Mouse (Mus musculus) gastrocnemius, adult 8-10 months (tissue): ENCODE results near the gene Tbcb. TPM values are rescaled to one million over a fixed set of nuclear protein-coding genes. Genes with fewer than 3 reads are reported as not detected.
"Not testable (repeated sequence)": the region's sequence is repeated elsewhere in the genome, so short reads cannot be mapped to it uniquely, and the experiment has no call there.

Experiments used
- DNase-seq, 2 experiments: peaks; one replicate each; pipeline ENCODE4 v3.0.0; 2022; ENCODE audit warnings: low spot score in 2 of 2
- total RNA-seq, 4 experiments: library from RNA; stranded (reverse); gene quantifications; 2 replicates each; pipeline ENCODE4 v1.2.4; 2022

Gene Tbcb
- total RNA-seq: 10 to 100 TPM; 26.8 to 38.6 (median 31.1) TPM

DNA sequence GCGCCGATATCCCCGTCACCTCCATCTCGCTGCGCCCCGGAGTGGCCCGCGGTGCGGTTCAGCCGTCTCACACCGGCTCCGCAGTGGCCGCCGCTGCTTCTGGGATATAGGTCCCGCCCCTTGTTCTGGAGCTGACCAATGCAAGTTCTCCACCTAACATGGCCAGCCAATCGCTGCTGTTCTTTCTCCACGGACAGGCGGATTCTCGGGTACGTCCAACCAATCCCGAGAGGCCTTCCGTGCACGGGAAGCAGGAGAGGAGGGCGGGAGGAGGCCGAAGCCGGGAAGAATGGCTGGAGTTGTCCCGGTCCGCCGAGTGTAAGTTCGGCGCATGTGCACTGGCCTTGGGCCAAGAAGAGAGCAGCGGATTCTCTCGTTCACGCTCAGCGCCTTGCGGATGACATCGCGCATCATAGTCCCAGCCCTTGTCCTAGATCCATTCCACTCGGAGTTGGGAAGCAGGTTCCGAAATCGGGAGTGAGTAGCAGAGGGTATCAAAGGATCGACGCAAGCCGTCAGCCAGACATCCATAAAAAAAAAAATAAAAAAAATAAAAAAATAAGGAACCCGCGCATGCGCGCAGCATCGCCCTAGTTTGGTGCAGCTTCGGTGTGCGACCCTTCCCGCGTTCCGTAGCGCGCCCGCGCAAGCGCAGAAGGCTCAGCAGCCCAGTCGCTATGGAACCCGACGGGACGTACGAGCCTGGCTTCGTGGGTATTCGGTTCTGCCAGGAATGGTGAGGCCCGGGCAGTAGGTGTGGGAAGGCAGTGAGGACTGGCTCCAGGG is at the start of gene Tbcb, which contains the start of gene Polr2i:
Gene Tbcb, minus strand, starts transcription at position 604 of the 786 bp plus-strand sequence.
Gene Polr2i, plus strand, starts transcription at position 280 of the 786 bp plus-strand sequence.
- DNase-seq: peak; percentile 94 to 98

DNA sequence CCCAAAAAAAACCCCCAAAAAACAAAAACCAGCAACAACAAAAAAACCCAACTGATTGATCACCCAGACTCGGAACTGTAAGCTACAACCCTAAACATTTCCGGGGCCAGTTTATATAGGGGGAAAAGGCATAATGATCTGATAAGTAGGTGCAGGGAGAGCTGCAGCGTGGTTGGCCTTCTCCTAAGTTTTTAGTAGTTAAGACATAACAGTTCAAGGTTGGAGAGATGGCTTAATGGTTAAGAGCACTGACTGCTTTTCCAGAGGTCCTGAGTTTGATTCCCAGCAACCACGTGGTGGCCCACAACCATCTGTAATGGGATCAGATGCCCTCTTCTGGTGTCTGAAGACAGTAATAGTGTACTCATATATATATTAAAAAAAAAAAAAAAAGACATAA is 49.5 kb upstream of the Tbcb start:
- DNase-seq: no peak

DNA sequence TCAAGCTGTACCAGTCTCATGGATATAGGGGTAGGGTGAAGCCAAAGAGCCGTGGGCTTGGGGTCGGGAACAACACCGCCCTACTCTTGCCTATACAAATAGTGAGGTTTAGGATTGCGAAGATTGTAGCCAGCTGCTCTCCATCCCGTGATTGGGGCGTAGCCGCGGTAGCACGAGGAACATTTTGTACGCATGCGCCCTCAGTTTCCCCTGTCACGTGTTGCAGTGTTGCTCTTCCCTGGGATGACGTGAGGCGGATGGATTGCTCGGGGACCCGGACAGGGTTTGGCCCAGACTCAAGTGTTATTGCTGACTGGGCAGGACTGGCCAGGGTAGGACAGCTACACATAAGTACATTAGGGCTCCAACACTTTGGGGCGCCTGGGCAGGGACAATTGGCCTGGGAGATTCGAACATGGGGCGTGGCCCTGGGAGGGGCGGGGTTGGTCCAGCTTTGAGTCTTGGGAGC is 48.6 kb upstream of the Tbcb start:
- DNase-seq: peak; percentile 81 to 84

DNA sequence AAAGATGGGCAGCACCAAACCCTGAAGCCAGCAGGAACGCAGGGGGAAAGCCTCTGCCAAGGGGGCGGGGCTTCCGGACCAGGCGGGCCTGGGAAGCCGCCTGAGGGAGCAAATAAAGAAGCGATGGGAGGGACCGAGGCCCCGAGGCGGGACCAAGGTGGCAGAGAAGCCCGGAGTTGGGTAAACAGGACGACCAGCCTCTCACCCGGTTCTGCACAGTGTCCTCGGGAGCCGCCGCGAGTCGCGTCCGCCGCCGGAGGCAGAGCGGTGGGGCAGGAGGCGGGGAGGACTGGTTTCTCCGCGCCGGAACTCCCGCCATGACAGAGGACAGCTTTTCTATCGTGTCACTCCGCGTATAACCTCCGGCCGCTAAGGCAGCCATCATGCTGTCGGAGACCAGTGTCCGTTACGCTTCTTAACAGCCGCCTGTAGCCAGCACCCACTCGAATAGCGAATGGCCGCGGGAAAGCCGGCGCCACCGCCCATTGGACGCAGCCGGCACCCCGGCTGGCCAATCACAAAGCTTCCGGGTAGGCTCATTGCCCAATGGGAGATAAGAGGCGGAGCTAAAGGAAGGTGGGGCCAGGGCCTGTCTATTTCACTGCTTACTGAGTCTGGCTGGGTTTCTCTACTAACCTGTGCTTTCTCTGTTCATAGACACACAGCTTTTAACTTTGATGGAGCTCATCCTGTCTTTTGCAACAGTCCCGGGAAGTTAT is 48.0 kb upstream of the Tbcb start, which contains the start of the genes Thap8 and Wdr62:
Gene Thap8, plus strand, starts transcription at position 144 of the 719 bp plus-strand sequence.
Gene Wdr62, minus strand, starts transcription at position 469 of the 719 bp plus-strand sequence.
- DNase-seq: peak; percentile 81 to 87

DNA sequence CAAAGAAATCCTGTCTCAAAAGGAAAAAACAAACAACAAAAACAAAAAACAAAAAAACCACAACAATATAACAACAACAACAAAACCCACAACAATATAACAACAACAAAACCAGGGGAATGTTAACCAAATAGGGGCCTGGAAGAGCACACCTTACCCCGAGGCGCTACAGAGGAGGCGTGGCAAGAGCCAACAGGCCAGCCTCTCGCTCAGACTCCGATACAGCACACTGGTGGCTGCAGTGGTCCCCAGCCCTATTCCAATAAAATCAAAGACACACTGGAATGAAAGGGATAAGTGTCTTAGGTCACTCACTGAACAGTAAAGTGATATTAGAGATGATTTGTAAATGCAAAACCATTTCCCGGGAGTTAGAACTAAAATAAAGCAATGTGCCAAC is 47.5 kb upstream of the Tbcb start:
- DNase-seq: no peak

DNA sequence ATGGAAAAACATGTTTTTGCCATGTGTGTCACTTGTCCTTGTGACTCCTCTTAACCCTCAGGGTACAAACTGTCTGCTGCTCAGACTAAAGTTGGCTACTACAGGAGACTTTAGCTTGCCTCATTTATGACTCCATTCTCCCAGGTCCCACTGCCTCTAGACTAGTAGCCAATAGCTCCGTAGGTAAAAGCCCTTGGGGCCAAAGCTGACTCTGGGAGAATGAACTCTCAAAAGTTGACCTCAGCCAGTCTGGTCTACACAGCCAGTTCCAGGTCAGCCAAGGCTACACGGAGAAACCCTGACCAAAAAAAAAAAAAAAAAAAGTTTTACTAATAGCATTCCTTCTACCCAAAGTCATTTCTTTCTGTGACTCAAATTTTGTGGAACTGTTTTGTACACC is 46.8 kb upstream of the Tbcb start:
- no peak for DNase-seq

DNA sequence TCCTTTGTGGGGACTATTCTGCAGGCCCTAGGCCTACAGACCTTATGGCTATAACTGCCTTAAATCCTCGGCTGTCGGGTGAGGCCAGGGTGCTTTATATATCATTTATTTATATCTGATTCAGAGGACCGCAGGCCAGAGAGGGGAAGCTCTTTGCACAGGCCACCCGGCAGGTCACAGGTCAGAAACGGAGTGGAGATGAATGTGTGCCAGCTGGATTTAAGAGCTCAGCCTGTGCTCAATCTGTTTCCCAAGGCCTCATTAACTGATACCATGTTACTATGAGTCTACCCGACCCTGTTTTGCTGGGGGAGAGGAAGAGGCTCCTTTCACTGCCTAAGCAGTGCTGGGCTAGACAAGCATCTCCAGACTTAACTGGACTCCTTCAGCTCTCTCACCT is 42.3 kb upstream of the Tbcb start:
- no peak for DNase-seq

DNA sequence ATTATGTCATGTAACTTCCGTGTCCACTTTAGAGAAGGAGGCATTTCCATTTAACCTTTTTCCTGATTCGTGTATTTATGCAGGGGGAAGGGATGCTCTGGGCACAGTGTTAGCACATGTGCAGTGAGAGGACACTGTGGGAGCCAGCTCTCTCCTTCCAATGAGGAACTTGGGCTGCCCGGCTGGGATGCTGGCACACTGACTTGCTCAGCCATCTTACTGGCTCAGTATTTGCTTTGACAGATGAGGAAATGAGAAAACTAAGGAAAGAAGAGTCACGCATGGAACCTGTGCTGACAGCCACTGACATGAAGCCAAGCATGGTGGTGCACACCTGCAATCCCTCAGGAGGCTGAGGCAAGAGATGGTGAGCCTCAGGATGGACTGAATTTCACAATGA is 37.6 kb upstream of the Tbcb start:
- no peak for DNase-seq

DNA sequence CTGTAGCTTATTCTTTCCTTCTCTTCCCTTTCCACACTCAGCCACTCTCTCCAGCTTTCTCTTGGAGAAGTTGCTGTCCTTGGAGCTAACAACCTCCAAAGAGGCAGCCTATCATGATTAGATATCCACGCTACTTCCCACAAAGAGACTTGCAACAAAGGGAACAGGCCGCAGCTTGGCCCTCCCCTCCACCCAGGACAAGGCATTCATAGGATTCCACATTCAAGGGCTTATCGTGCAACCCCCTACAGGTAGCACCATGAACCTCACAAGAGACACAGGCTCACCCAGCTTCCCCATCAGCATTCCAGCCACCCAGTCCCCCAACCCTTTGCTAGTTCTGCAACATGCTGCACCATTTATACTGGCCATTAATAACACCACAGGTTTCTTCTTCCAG is 34.7 kb upstream of the Tbcb start:
- no peak for DNase-seq

DNA sequence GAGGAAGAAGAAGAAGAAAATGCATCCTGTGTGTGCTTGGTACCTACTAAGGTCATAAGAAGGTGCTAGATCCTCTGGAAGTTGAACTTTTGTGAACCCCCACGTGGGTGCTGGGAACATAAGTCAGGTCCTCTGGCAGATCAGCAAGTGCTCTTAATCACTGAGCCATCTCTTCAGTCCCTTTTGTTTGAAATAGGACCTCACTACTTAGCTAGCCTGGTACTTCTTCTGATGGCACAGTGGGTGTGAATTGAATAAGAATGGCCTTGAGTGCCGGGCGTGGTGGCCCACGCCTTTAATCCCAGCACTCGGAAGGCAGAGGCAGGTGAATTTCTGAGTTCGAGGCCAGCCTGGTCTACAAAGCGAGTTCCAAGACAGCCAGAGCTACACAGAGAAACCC is 33.9 kb upstream of the Tbcb start:
- no peak for DNase-seq

DNA sequence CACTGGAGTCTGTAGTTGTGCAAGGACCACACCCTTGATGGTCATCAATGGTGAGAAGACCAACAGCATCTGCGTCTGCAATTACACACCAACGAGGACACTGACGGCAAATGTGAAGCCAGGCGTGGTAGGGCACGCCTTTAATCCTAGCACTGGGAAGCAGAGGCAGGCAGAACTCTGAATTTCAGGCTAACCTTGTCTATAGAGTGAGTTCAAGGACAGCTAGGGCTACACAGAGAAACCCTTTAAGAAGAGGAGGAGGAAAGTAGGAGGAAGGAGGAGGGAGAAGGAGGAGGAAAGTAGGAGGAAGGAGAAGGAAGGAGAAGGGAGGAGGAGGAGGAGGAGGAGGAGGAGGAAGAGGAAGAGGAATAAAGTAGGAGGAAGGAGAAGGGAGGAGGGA is 33.5 kb upstream of the Tbcb start:
- no peak for DNase-seq

DNA sequence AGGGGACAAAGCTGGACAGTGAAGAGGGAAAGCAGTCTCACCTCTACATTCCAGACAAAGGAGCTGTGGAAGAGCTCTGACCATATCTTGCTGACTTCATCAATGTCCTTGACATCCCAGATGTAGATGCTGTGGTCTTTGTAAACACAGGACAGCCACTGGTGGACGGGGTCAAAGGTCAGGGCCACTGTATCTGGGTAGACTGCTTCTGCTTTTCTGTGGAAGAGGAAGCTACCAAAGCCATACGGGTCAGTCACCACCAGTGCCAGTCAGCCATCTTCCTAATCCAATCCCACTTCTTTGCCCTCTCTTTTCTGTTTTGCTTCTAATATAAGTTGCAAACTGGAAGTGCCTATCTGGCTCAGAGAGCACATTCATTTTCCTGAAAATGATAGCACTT is 33.0 kb upstream of the Tbcb start:
- DNase-seq: no peak

DNA sequence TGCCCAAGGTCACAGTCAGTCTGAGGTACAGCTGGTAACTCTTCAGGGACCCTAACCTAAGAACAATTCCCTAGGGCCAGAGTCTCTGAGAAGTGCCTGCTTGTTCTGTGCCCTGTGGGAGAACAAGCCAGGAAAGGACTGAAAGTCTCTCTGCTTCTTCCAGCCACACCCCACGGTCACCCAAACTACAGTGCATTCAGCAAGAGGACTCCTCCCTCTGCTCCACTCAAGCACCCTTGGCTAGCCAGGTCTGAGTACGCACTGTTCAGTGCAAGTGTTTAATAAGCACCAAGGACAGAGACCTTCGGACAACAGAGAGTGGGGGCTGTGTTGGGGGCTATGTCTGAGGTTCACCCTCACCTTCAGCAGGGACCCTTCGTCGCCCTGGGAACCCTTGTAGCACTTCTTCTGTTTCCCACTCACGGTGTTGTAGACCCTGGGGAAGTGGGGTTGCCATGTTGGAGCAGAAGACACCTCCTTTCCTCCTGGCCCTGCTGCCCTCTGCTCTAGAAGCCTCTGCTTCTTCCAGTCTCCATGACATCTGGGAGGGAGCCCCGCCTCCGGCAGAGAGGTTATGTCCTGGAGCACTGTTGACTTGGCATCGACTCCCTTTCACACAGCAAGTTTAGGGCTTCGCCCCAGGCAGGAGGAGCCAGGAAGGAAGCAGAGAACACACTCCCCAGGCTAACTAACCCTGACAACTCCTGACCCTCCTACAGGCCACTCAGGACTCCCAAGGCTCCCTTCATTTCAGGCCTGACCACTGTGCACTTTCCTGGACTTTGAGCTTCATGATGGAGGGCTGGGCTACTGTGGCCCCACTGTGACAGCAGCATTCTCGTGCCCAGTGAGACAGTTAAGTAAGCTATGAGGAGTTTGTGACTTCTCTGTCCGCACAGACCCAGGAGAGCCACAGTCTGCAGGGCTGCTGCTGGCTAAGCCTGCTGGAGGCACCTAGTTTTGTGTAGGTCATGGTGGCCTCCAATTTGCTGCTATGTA is 20.2 kb upstream of the Tbcb start:
- peak; percentile 29 to 58 for DNase-seq

DNA sequence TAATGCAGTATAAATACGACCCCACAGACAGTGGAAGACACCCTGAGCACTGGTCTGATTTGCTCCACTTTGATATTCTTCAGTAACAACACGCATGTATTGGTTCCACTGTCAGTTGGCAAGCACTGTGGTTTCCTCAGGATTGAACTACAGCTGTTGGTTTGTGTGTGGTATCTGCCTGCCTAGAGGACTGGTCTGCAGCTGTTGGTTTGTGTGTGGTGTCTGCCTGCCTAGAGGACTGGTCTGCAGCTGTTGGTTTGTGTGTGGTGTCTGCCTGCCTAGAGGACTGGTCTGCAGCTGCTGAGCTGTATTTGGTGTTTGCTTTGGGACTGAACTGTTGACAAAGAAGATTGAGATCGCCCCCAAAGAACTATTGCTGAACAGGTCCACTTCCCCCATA is 5.3 kb upstream of the Tbcb start:
- DNase-seq: not testable (repeated sequence)

DNA sequence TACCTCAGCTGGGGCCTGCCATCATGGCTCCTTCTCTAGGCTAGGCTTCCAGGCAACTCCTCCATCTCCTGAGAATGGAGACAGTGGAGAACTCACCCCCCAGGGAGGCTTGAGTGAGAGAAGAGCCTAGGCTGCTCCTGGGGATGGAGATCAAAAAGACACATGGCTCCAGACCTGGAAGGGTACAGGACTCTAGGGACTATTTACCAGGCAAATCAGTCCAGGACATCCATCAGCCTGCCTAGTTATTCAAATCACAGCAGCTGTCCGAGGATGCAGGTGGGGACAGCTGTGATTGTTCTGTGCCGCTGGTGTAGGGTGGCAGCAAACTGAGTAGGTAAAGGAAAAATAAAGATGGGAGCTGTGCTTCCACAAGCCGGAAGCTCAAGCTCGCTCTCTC is 3.6 kb upstream of the Tbcb start, which contains the start of gene Ovol3:
Gene Ovol3, minus strand, starts transcription at position 101 of the 400 bp plus-strand sequence.
- DNase-seq: no peak

DNA sequence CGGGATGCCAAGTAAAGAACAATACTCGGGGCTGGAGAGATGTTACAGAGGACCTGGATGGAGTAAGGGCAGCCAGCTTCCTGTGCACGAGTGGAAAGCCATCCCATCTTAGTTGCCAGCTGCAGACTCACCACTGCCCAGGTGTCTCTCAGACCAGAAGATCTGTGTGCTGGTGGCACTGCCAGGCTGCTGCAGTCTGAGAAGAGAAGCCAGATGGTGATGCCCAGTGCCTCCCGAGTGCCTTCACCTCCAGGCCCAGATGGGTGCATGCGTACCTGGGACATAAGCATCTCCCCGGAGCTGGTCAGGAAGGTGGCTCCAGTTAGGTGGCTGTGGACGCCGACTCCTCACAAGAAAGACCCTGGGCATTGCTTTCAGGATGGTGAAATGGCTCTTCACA is 3.0 kb upstream of the Tbcb start:
- DNase-seq: no peak

DNA sequence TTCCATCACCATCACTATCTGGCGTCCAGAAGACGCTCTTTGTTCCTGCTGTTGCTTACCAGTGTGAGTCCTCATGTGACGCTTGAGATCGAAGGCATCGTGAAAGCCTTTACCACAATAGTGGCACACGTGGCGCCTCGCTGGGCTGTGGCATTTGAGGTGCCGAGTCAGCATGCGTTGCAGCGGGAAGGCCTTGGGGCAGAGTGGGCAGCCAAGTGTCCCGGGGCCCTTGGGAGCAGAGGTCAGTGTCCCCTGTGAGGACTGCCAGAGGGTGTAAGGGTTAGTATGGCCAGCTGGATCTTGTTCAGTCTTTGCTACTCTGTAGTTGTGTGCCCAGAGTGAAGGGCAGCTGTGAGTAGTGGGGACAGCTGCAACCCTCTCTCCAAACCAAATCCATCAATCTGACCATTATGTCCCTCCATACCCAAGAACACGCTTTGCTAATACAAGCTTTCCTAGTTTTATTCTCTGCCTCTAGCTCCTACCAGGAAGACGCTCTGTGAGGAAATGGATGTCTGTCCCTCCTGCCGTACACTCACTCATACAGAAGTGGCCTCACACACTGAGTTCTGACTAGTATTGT is 2.3 kb upstream of the Tbcb start:
- no peak for DNase-seq

DNA sequence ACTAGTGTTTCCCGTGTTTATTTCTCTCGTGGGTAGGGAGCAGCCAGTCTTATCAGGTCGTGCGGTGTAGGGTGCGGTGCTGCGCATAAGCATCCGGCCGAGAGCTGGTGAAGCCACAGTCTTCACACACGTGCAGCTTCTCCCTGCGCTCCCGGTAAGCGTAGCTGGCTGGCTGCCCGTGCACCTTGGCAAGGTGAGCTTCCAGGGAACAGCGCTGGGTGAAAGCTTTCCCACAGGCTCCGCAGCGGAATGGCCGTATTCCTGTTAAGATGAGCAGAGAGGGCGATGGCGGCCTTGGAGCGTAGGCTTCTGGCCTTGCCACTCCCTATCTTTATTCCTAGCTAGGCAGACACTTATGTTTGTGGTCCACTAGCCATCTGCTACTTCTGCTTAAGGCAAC is 1.3 kb upstream of the Tbcb start:
- peak in 1 of 2 experiments; percentile 23 for DNase-seq

DNA sequence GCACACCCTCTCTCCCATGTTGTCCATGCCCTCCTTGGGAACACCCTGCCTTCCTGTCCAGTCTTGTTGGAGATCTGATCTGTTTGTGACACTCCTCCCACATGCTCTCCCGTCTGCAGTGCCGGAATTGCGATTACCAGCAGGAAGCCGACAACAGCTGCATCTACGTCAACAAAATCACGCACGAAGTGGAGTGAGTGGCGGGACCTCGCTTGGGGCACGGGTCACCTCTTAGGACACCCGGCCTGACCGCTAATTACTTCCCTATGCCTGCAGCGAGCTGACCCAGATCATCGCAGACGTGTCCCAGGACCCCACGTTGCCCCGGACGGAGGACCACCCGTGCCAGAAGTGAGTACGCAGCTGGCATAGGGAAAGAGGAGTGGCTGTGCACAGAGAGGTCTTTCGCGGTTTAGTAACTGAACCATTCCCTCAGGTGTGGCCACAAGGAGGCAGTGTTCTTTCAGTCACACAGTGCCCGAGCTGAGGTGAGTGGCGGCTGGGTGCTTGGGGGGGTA is 618 bp upstream of the Tbcb start:
- DNase-seq: no peak

DNA sequence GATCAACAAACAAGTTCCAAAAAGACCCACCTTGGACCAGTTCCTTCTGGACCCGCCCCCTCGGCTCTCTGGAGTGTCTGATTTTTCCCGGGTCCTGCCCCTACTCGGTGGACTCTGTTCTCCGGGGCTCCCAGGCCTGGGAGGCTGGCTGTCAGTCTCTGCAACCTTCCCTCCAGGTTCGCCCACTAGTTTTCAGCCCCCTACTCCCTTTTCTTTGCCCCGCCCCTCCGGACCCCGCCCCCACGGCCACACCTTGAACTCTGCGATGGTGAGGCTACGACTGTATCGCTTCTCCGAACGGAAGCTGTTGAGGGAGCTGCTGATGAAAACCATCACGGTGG is 774 bp downstream of the Tbcb start:
- no peak for DNase-seq

DNA sequence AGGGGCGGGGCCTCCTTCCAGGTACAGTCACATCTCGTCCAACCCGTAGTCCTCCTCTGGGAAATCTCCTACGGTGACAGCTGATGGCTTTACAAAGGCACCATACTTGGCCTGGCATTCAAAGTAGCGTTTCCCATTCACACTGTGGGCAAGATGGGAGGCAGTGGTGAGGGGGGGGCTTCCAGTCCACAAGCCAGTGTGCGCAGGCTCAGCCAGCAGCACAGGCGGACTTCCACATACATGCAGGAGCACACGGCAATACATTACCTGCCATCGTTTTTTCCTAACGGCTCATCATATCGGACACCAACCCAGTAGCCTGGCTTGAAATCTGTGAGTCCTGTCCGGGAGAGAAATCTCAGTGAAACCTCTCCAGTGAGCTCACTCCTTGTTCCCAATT is 7.9 kb downstream of the Tbcb start:
- no peak for DNase-seq
